Mouse (Mus musculus) E14TG2a.4 (cell line): Measurements from ENCODE around the gene Rasgrf2.

ENCODE experiments used
- CTCF ChIP-seq: conservative IDR thresholded peaks from 2 replicates; pipeline ENCODE4 v1.5.1; 2014; ENCODE audit warnings: low read length
- NANOG ChIP-seq: IDR thresholded peaks from 2 replicates; pipeline ENCODE4 v1.6.1; 2014; ENCODE audit warnings: borderline replicate concordance, low read length, mixed read lengths
- POU5F1 ChIP-seq: IDR thresholded peaks from 2 replicates; pipeline ENCODE4 v1.6.1; 2014; ENCODE audit warnings: low read length, borderline replicate concordance

- TF ChIP-seq CTCF (peak; percentile 19; the same call in 1 of the 2 replicates), NANOG (no peak), POU5F1 (no peak)
These were observed 202.7 kb downstream of the Rasgrf2 start for GRCm38 (mm10) chr13:91928605-91929389.
